Mouse (Mus musculus) spleen, adult 18-20 months (tissue): ENCODE measurements around the gene Gnb1.
"Not testable (repeated sequence)": the region's sequence is repeated elsewhere in the genome, so short reads cannot be mapped to it uniquely, and the experiment has no call there.

Experiments used
- DNase-seq, 2 experiments: peaks; one replicate each; pipeline ENCODE4 v3.0.0; 2022; ENCODE audit warnings: mixed read lengths in 2 of 2

Gene Gnb1

DNA sequence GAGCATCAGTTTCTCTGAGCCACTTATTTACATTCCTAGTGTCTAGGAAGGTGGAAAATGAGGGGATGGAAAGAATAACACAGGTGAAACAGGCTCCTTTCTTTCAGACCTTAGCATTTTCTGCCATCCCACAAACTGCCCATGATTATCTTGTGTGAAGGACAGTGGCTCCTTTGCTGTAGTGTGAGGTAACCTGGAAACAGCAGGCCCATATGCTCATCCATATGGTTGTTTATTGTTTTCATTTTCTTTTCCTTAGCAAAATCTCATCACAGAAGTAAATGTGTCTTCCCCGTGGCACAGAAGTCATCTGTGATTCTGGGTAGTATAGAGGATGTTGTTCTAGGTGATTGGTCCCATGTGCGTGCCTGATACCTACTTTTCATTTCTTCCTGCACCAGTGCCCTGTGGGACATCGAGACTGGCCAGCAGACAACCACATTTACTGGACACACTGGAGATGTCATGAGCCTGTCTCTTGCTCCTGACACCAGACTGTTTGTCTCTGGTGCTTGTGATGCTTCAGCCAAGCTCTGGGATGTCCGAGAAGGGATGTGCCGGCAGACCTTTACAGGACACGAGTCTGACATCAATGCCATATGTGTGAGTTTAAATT lies 61.9 kb downstream of the Gnb1 start:
- DNase-seq = no peak

DNA sequence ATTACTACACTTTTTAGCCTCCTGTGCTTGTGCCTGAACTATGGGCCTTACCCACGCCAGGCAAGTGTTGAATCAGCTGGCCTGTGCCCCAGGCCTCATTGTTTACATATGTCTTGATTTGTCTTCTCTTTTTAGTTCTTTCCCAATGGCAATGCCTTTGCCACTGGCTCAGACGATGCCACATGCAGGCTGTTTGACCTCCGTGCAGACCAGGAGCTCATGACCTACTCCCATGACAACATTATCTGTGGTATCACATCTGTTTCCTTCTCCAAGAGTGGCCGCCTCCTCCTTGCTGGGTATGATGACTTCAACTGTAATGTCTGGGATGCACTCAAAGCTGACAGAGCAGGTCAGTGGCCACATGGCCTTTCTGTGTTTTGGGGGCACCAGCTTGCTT lies 63.7 kb downstream of the Gnb1 start:
- DNase-seq = no peak

- no peak for DNase-seq
These were observed 64.3 kb downstream of the Gnb1 start for GRCm38 (mm10) chr4:155555464-155555863.

GRCm38 (mm10) chr4:155559454-155559853 lies 68.3 kb downstream of the Gnb1 start:
- no peak for DNase-seq

- no peak for DNase-seq
These were observed 69.8 kb downstream of the Gnb1 start for GRCm38 (mm10) chr4:155560932-155561331.

GRCm38 (mm10) chr4:155561661-155562442 lies 70.7 kb downstream of the Gnb1 start, which contains the start of gene Nadk:
Gene Nadk, plus strand, starts transcription at chr4:155562378.
- DNase-seq = no peak

DNA sequence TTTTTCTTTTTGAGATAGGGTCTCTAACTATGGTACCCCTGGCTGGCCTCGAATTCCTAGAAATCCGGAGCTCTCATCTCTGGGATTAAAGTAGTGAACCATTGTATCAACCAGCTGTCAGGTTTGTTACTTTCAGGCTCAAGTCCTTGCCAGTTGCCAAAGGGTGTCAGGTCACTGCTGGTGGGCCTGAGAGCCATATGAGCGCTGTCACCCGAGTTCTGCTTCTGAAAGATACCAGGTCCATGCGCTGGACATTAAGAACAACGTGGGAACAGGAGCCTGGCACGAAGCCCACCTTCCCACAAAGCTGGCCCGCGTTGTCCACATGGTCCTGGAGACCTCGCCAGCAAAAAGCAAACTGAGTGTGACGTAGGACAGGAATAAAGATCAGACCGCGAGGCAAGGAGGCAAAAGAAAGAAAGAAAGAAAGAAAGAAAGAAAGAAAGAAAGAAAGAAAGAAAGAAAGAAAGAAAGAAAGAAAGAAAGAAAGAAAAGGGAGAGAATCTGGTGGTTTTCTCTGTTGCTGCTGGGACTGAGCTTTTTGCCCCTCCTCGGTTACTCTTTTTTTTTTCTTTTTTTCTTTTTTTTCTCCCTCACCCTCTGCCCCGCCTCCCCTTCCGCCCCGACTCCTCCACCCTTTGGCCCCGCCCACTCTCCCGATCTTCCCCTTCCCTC lies 71.7 kb downstream of the Gnb1 start:
- DNase-seq = peak; percentile 40 to 41

- DNase-seq = peak; percentile 98
These were observed 72.5 kb downstream of the Gnb1 start for GRCm38 (mm10) chr4:155563400-155564231.

DNA sequence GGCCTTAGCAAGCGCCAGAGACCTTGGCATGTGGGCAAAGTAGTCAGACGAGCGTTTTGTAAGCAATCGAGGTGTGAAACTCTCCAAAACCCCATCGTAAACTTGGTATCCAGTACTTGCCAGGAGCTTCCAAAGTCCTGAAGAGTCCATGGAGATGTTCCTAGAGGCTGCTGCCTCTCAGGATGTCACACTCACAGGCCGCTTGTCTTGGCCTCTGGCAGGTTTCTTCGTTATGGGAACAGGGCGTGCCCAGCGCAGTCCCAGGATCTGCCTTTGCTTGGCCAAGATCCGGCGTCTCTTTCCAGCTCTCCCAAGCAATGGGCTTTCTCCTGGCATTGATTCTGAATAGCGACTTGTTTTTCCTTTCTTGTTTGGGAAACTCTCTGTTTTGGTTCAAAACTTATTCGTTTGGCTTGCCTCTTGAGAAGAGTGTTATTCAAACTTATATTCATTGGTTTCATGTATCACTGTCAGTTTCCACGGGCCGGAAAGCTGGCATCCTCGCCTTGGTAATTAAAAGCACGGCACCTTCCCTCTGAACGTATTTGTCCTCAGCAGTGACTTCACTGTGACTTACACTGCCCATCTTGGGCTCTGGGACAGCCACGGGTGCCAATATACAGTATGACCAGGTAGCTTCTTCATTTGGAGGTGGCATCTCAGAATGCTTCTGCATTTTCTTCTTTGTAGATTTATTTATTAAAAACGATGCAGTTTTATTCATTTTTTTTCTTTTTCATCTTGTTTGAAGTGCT lies 73.3 kb downstream of the Gnb1 start:
- no peak for DNase-seq

DNA sequence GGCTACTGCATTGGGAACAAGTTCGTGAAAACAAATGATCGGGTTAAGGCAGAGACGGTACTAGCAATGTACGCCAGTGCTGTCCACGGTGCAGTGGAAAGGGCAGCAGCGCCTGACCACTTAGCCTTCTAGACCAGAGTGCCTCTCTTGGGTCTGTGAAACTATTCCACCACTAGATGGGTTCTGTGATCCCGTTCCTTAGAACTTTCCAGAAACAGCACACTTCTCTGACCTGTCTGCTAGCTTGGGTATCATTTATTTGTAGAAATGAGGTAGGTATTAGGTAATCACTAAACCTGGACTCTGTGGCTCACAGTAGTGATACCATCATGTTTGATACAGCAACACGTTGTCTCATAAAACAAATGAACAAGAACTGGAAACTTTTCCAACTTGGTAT lies 75.4 kb downstream of the Gnb1 start:
- no peak for DNase-seq

DNA sequence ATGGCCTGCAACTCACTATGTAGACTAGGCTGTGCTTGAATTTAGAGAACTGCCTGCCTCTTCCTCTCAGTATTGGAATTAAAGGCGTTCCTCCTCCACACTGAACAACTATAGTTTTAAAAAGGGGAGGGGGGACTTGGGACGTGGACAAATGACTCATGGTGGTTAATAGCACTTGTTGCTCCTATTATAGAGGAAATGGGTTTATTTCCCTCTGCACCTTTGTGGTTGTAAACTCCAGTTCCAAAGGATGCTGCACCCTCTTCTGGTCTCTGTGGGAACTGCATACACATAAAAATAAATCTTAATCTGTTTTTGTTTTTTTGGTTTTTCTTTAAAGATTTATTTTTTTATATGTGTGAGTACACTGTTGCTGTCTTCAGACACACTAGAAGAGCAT lies 77.0 kb downstream of the Gnb1 start:
- no peak for DNase-seq

DNA sequence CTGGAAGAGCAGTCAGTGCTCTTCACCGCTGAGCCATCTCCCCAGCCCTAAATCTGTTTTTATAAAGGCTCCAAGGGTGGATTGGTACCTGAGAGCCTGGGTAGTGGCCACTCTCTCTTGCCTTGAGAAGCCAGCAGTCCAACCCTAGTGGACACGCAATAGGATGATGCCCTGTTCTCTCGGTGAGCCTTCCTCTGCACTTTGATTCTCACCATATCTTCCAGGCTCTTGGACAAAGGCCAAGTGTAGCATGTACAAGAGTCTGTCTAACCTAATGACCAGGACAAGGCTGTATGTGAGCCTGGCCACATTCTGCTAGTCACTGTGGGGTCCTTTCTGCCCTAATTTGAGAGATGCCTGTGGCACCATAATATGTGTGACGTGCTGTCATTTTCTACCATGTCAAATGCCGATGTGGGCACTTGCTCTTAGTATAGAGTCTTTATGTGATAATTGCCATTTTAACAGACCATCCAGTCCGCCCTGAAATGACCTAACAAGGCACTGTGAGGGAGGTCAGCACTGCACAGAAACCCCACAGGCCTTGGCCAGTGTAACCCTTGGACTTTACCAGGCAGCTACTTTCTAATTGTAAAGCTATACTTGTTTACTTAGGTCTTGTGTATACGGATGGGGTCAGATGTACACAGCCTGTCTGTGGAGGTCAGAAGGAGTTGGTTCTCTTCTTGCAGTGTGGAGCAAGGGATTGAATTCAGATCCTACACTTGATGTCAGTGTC lies 77.6 kb downstream of the Gnb1 start:
- DNase-seq = no peak

DNA sequence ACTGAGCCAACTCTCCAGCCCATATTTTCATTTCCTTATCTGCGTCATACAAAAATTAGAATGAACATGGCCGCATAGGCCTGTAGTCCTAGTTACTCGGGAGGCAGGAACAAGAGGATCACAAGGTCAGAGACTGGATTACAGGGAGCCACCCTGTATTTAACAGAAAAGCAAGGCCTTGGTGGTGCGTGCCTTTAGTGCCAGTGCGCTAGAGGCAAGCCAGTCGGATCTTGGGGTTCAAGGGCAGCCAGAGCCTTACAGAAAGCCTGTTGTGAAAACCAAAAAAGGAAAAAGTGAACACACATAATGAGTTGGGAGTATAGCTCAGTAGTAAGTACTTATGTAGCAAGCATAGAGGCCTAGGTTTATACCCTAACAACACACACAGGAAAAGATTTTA lies 78.7 kb downstream of the Gnb1 start:
- DNase-seq = no peak

DNA sequence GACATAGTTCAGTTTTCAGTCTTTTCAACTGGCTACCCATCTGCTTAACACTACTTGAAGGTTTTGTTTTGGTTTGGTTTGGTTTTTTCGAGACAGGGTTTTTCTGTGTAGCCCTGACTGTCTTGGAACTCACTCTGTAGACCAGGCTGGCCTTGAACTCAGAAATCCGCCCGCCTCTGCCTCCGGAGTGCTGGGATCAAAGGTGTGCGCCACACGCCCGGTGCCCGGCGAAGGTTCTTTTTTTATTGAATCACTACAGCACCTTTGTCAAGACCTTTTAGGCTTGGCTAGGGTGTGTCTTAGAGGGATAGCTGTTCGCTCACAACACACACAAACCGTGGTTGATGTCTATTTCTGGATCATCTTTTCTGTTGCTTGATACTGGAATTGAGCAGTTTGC lies 79.2 kb downstream of the Gnb1 start:
- not testable (repeated sequence) for DNase-seq

- DNase-seq = no peak
These were observed 80.3 kb downstream of the Gnb1 start for GRCm38 (mm10) chr4:155571442-155571841.

GRCm38 (mm10) chr4:155573155-155573554 lies 82.0 kb downstream of the Gnb1 start:
- DNase-seq = no peak

DNA sequence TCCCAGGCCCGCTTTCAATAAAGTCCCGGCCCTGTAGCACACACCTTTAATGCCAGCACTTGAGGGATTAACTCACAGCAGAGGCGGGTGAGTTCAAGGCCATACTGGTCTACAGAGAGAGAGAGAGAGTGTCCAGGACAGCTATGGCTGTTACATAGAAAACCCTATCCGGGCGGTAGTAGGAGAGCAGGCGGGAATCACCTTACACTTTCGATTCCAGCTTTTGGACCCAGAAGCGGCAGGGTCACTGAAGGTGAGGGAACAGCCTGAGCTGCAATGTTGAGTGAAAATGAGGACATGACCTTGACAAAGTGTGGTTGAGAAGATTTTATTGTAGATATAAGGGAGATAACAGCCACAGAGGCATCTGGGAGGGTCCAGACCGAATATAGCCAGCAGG lies 82.7 kb downstream of the Gnb1 start:
- DNase-seq = no peak

DNA sequence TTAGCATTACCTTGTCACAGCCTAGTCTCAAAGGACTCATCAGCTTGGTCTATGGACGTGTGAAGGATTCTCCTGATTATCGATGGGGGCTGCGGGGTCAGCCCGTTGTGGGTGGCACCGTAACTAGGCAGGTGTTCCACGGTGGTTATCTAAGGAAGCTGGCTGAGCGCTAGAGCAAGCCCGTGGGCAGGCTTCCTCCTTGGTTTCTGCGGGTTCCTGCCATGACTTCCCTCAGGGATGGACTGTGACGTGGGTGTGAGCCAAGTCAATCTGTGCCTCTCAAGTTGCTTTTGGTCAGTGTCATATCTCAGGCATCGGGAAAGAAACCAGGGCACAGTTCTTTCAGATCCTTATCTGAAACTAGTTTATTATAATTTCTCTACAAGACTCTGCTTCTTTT lies 83.8 kb downstream of the Gnb1 start:
- DNase-seq = no peak

DNA sequence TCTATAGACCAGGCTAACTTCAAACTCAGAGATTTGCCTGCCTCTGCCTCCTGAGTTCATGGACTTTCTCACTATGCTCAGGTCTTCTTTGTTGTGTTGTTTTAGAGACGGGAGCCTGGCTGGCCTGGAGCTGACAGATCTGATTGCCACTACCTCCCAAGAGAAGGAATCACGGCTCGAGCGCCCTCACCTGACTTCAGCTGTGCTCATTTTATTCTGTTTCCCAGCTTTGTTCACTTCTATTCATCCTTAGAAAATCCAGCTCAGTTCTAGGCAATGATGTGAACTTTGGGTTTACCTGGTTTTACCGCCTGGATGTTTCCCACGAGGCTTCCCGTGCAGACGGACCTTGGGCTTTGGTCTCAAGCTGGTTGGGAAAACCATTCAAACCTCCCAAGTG lies 84.4 kb downstream of the Gnb1 start:
- no peak for DNase-seq

- DNase-seq = no peak
These were observed 86.0 kb downstream of the Gnb1 start for GRCm38 (mm10) chr4:155577132-155577531.

GRCm38 (mm10) chr4:155577741-155578140 lies 86.6 kb downstream of the Gnb1 start:
- DNase-seq = no peak
